Mouse (Mus musculus) B cell, adult 2 months (primary cell): ENCODE measurements around the gene Prkg1.

Source experiments
- DNase-seq, 2 experiments: peaks; one replicate each; pipeline ENCODE4 v3.0.0; 2022

The Prkg1 gene

GRCm38 (mm10) chr19:31616830-31617229 is 148.0 kb downstream of the Prkg1 start:
- DNase-seq, result no peak

GRCm38 (mm10) chr19:31616159-31616558 is 148.7 kb downstream of the Prkg1 start:
- no peak for DNase-seq

DNA sequence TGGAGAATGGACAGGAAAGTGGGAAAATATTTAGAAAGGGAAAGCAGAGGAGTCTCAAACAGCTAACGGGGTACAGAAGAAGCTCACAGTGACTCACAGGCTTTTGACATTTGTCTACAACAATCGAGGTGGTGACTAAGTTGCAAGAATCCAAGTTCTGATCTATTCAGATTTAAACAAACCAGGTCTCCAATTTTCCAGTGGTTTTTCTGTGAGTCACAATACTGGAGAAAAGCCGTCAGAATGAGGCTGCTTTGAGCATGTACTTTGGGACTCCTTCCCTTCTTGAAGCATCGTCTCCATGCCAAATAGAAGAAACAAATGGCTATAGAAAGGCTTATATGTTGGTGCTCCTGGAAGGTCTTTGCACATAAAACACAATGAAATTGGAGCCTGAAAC is 151.7 kb downstream of the Prkg1 start:
- no peak for DNase-seq

GRCm38 (mm10) chr19:31602578-31602977 is 162.3 kb downstream of the Prkg1 start:
- peak; percentile 3 to 6 for DNase-seq

DNA sequence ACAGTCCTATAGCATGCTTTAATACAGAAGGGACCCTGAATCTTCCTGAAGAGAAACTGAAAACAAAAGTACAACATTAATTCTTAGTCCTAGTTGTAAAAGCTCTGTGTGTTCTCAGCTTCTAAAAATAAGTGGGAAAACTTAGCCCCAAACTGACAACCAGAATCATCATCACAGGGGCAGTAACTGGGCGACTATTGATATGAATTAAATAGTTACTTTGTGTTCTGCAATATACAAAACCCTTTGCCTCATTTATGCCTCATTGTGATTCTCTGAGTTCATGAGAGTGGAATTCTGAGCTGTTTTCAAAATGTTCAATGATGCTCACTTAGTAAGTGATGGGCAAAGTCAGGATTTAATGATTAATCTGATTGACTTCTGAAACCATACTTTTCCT is 170.8 kb downstream of the Prkg1 start:
- no peak for DNase-seq

DNA sequence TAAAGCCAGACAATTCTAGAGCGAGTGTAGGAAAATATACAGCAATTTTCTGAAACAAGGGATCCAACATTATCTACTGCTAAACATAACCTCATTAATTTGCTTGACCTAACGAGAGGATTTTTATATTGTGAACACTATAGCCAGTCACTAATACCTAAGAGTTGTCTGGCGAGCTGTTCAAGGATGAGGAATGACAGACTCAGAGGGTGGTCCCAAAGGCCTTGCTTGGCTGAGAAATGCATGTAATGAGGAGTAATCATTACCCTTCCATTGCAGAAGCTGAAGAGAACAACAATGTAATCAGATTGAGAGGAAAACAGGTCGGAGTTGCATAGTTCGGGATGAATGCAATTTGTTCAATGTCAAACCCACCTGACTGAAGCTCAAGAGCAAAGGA is 174.1 kb downstream of the Prkg1 start:
- no peak for DNase-seq

DNA sequence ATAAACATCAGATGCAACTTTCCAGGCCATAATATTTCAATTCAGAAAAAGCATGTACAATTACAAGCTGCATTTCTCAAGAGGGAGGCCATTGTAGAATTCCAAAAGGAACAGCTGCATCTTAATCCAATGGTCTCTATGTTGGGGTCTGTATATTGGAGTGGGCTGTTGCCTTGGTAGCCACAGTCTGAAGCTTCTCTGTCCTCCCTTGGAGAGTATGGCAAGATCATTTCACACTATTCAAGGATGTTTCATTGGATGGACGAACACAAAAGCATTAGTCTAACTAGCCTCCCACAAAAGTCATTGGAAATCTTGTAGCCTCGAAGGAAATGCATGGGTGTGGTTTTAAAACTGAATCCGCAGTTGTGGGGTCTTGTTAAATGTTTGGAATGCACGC is 187.7 kb downstream of the Prkg1 start:
- DNase-seq, result no peak

- no peak for DNase-seq
These were observed 200.5 kb downstream of the Prkg1 start for GRCm38 (mm10) chr19:31564329-31564728.

GRCm38 (mm10) chr19:31546063-31546462 is 218.8 kb downstream of the Prkg1 start:
- DNase-seq, result no peak

DNA sequence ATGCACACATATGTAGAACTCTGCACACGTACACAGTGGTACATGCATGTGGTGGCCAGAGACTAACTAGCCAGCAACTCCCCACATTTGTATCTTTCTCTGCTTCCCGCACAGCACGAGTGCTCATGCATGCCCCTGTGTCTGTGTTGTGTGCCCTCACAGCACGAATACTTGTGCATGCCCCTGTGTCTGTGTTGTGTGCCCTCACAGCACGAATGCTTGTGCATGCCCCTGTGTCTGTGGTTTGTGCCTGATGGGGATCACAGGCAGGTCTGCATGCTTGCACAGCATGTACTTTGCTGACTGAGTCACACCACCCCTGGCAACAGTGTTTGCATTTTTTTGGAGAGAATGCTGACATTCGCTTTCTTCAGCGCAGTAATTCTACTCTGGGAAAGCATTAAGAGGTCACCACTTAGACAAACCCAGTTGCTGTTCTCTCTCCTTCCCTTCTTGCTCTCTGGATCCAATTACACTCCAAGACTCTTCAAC is 233.5 kb downstream of the Prkg1 start:
- no peak for DNase-seq

GRCm38 (mm10) chr19:31530616-31531015 is 234.2 kb downstream of the Prkg1 start:
- no peak for DNase-seq

GRCm38 (mm10) chr19:31529890-31530289 is 234.9 kb downstream of the Prkg1 start:
- no peak for DNase-seq

GRCm38 (mm10) chr19:31514490-31514889 is 250.3 kb downstream of the Prkg1 start:
- DNase-seq, result no peak

DNA sequence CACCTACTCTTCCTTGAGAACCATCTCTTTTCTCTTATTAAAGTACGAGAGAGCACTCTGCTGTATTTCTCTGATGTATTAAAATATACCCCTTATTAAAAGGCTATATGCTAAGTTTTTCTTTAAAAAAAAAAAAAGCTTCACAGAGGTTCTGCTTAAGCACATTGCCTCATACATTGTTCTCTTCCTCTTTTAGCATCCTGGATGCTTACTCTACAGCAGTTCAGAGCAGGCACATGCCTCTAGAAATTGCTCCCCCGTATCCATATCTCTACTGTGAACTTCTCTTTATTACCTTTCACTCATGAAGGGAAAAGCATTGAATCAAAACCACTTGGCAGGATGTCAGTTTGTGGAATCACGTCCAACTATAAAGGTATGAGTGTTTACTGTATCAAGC is 257.0 kb downstream of the Prkg1 start:
- no peak for DNase-seq

GRCm38 (mm10) chr19:31506296-31506695 is 258.5 kb downstream of the Prkg1 start:
- no peak for DNase-seq

DNA sequence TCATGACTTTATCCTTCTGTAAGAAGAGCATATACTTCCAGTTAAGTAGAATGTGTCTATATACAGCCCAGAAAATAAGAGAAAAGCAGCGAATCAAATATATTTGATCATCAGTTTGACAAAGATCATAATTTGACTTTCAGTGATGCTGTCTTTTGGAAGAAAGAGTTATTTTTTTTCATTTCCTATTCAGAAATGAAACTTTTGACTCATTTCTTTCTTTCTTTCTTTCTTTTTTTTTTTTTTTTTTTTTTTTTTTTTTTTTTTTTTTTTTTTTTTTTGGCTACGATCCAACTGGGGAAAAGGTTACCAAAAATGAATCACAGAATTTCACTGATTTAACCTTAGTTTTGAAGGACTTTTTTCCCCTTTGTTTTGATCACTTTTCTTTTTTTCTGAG is 259.8 kb downstream of the Prkg1 start:
- no peak for DNase-seq

DNA sequence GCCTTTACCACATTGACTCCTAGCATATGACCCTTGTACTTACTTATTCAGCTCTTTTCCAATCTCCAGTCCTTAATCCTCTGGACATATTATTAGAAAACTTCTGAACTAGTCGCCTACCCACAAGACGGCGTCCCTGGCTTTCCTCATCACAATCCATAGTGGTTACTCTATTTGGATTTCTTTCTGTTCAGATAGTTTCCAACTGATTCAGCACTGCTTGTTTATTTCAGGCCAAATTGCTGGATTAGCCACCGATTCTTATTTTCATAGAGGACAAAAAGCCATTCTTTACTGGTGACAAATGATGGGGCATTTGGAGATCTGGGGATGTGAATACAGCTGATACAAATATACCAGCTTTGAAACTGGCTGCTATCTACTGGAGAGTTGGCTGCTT is 267.4 kb downstream of the Prkg1 start:
- no peak for DNase-seq

- no peak for DNase-seq
These were observed 275.2 kb downstream of the Prkg1 start for GRCm38 (mm10) chr19:31489606-31490005.

- no peak for DNase-seq
These were observed 293.1 kb downstream of the Prkg1 start for GRCm38 (mm10) chr19:31471766-31472165.

- DNase-seq, result no peak
These were observed 304.6 kb downstream of the Prkg1 start for GRCm38 (mm10) chr19:31460188-31460587.

- no peak for DNase-seq
These were observed 320.7 kb downstream of the Prkg1 start for GRCm38 (mm10) chr19:31444101-31444500.

GRCm38 (mm10) chr19:31442311-31442710 is 322.5 kb downstream of the Prkg1 start:
- no peak for DNase-seq

DNA sequence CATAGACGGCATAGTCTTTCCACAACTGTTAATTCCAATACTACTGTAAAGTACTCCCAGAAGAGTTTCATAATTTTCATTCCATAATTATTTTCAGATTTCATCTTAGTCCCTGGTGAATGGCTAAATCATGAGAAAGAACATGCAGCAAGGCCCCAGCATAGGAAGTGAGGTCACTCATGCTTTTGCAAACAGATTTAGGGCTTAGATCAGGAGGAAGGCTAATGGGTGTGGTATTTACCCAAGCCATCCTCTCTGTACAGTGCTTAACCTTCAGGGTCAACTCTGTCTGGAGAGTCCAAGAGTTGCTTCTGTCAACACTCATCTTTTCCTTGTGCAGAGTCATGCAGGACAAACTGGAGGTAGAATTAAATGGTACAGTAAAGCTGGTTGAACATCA is 331.4 kb downstream of the Prkg1 start:
- no peak for DNase-seq

GRCm38 (mm10) chr19:31431411-31431810 is 333.4 kb downstream of the Prkg1 start:
- no peak for DNase-seq

GRCm38 (mm10) chr19:31426142-31426541 is 338.7 kb downstream of the Prkg1 start:
- DNase-seq, result peak; percentile 10 to 14

DNA sequence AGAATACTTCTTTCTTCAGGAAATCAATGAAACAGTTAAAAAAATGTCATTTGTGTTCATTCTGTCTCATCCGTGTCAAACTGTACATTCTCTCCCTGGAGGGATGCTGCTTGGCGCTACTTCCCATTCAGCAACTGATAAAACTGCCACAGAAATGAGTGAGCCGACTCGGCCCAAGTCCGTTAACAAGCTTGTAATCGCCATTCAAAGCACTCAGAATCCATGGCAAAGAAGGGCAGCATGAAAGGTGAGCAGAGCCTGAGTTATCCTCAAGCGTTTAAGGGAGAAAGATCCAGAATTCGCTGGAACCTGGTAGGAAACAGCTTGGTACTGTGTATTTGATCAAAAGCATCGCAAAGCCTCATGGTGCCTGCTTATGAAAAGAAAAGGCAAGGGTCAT is 339.6 kb downstream of the Prkg1 start:
- no peak for DNase-seq
